ENCODE assay signal across 31 mouse cellular contexts in genomic region chr1:59502355-59502754, GRCm38 (mm10). TPM values are rescaled to one million over a fixed set of nuclear protein-coding genes. Genes with fewer than 3 reads are reported as not detected.
"Had no signal": no experiment of that assay in that cellular context is flagged by ENCODE, and none has a peak within 500 bp of the region (broad histone marks: within the 10 kb centered on the region; RNA-seq: fewer than 3 reads in every experiment).

No protein-coding gene starts in this region.

- H3K9ac ChIP-seq: limb, embryonic 12.5 days; limb, embryonic 13.5 days; limb, embryonic 15.5 days; liver, embryonic 13.5 days; liver, embryonic 14.5 days; liver, embryonic 15.5 days; lung, embryonic 14.5 days; lung, embryonic 15.5 days; midbrain, embryonic 12.5 days; midbrain, embryonic 13.5 days; midbrain, embryonic 15.5 days; neural tube, embryonic 12.5 days had no signal

- H3K36me3 ChIP-seq: limb, embryonic 10.5 days; limb, embryonic 12.5 days; limb, embryonic 13.5 days; limb, embryonic 15.5 days; liver, embryonic 13.5 days; liver, embryonic 15.5 days; lung, embryonic 15.5 days; midbrain, embryonic 10.5 days; midbrain, embryonic 12.5 days; midbrain, embryonic 13.5 days; midbrain, embryonic 15.5 days; neural tube, embryonic 12.5 days had no signal

- ATAC-seq: lung, postnatal 0 days; midbrain, embryonic 13.5 days; midbrain, embryonic 15.5 days; midbrain, embryonic 16.5 days had no signal

- H3K9me3 ChIP-seq: limb, embryonic 10.5 days; limb, embryonic 12.5 days; limb, embryonic 13.5 days; limb, embryonic 15.5 days; liver, embryonic 13.5 days; liver, embryonic 15.5 days; lung, embryonic 15.5 days; midbrain, embryonic 10.5 days; midbrain, embryonic 12.5 days; midbrain, embryonic 13.5 days; midbrain, embryonic 15.5 days; neural tube, embryonic 12.5 days had no signal

- H3K27me3 ChIP-seq: limb, embryonic 12.5 days; limb, embryonic 13.5 days; limb, embryonic 15.5 days; liver, embryonic 13.5 days; liver, embryonic 15.5 days; lung, embryonic 15.5 days; midbrain, embryonic 13.5 days; midbrain, embryonic 15.5 days; neural tube, embryonic 12.5 days had no signal

- DNase-seq: left cerebral cortex, postnatal 4 days; liver; liver, embryonic 13.5 days; lung, adult 18-20 months; lung, adult 2 months; lung, embryonic 14.5 days; lung, postnatal 10 days; lung, postnatal 14 days; lung, postnatal 36 days; lung, postnatal 4 days; midbrain, embryonic 14.5 days had no signal

- H3K4me3 ChIP-seq: left cerebral cortex, adult 2 months; limb, embryonic 10.5 days; limb, embryonic 12.5 days; limb, embryonic 13.5 days; limb, embryonic 15.5 days; liver, embryonic 13.5 days; liver, embryonic 15.5 days; lung, embryonic 15.5 days; megakaryocyte, embryonic 14.5 days; midbrain, embryonic 10.5 days; midbrain, embryonic 12.5 days; midbrain, embryonic 13.5 days; midbrain, embryonic 15.5 days; myocyte; neural tube, embryonic 12.5 days had no signal

- H3K4me1 ChIP-seq: midbrain, embryonic 10.5 days; midbrain, embryonic 12.5 days; midbrain, embryonic 13.5 days; midbrain, embryonic 15.5 days; neural tube, embryonic 12.5 days had no signal

- H3K27ac ChIP-seq: left cerebral cortex, adult 2 months; limb, embryonic 10.5 days; limb, embryonic 12.5 days; limb, embryonic 13.5 days; limb, embryonic 15.5 days; liver, embryonic 13.5 days; liver, embryonic 14.5 days; liver, embryonic 15.5 days; lung, embryonic 15.5 days; macrophage; midbrain, embryonic 10.5 days; midbrain, embryonic 12.5 days; midbrain, embryonic 13.5 days; midbrain, embryonic 15.5 days; neural tube, embryonic 12.5 days had no signal

- H3K4me2 ChIP-seq: limb, embryonic 12.5 days; limb, embryonic 13.5 days; limb, embryonic 15.5 days; liver, embryonic 13.5 days; liver, embryonic 15.5 days; lung, embryonic 14.5 days; lung, embryonic 15.5 days; midbrain, embryonic 11.5 days; midbrain, embryonic 12.5 days; midbrain, embryonic 13.5 days; midbrain, embryonic 15.5 days; neural tube, embryonic 12.5 days had no signal

RNA-seq across cellular contexts. Expression of gene Gm973, which starts 13.7 kb away (rescaled TPM):
- polyA plus RNA-seq: liver, embryonic 15.5 days; liver, embryonic 16.5 days; lung, embryonic 14.5 days; macrophage; myocyte had no signal
